Mouse (Mus musculus) kidney, embryonic 16.5 days (tissue): ENCODE results near the gene 1110032A03Rik. TPM values are rescaled to one million over a fixed set of nuclear protein-coding genes. Genes with fewer than 3 reads are reported as not detected.

ENCODE experiments used
- ATAC-seq: fragments of 200-750 bp; cut with Nextera tagmentation; 2 replicates; pipeline ENCODE4 v1.8.0; 2017; ENCODE audit warnings: moderate TSS enrichment; ENCODE audit not compliant: low FRiP score, low TSS enrichment
- H3K27ac ChIP-seq: fragments of 300-500 bp; sonication (generic); 2 replicates; pipeline ENCODE4 v1.5.1; 2014; ENCODE audit warnings: low read length
- H3K27me3 ChIP-seq: fragments of 300-500 bp; sonication (generic); 2 replicates; pipeline ENCODE4 v1.6.1; 2014; ENCODE audit warnings: low read length, control low read depth, mixed read lengths; ENCODE audit not compliant: insufficient read depth
- H3K36me3 ChIP-seq: fragments of 300-500 bp; sonication (generic); 2 replicates; pipeline ENCODE4 v1.6.1; 2014; ENCODE audit warnings: low read length, control low read depth, mixed read lengths; ENCODE audit not compliant: insufficient read depth
- H3K4me1 ChIP-seq: fragments of 300-500 bp; sonication (generic); 2 replicates; pipeline ENCODE4 v1.6.1; 2014; ENCODE audit warnings: low read length, control low read depth, mixed read lengths; ENCODE audit not compliant: insufficient read depth
- H3K4me2 ChIP-seq: fragments of 300-500 bp; sonication (generic); replicated peaks from 2 replicates; pipeline ENCODE4 v1.6.1; 2014; ENCODE audit warnings: low read depth, low read length
- H3K4me3 ChIP-seq: fragments of 300-500 bp; sonication (generic); 2 replicates; pipeline ENCODE4 v1.5.1; 2014; ENCODE audit warnings: mild to moderate bottlenecking, low read length
- H3K9ac ChIP-seq: fragments of 300-500 bp; sonication (generic); replicated peaks from 2 replicates; pipeline ENCODE4 v1.6.1; 2014; ENCODE audit warnings: low read length
- H3K9me3 ChIP-seq: fragments of 300-500 bp; sonication (generic); 2 replicates; pipeline ENCODE4 v1.6.1; 2016; ENCODE audit warnings: low read length, control low read depth
- WGBS: fragments of 180-500 bp; shearing (Covaris S2); extraction: QIAGEN DNeasy Blood & Tissue Kit; methylation state at CpG from one replicate; pipeline ENCODE4 v1.1.7; 2014; 5-methylcytosine and 5-hydroxymethylcytosine counted together
- polyA plus RNA-seq: library from polyadenylated mRNA; unstranded; fragments of >200 nt; fragmentation: Nextera tagmentation; extraction: Ambion mirVana; gene quantifications from 2 replicates; pipeline ENCODE4 v1.2.1, GENCODE M21; 2015

Gene 1110032A03Rik
- polyA plus RNA-seq: 33.1 and 40.4 TPM in 2 replicates

GRCm38 (mm10) chr9:50774991-50775612 lies at the start of gene 1110032A03Rik, which contains the start of gene Alg9:
1110032A03Rik (minus strand) TSS chr9:50775520.
Alg9 (plus strand) TSS chr9:50775019.
- Histone ChIP-seq H3K4me1 (peaks cover 18% of the 10 kb centered on the region), H3K27me3 (no peaks in the 10 kb centered on the region), H3K4me2 (peak within 1 kb of the TSS; percentile 82), H3K9me3 (no peaks in the 10 kb centered on the region), H3K36me3 (peaks cover 16% of the 10 kb centered on the region), H3K4me3 (peak within 1 kb of the TSS; percentile 95), H3K27ac (peak within 1 kb of the TSS; percentile 84), H3K9ac (peak within 1 kb of the TSS; percentile 97)
- ATAC-seq: peak; percentile 88
- 0% methylated on average over 35 of the region's 51 CpGs for WGBS

GRCm38 (mm10) chr9:50823779-50824453 lies 48.6 kb upstream of the 1110032A03Rik start:
- H3K27me3 ChIP-seq: no peaks in the 10 kb centered on the region
- H3K4me3 ChIP-seq: no peak overlapping the region
- no peak overlapping the region for H3K4me2 ChIP-seq
- 90% methylated on average over 11 of the region's 11 CpGs for WGBS
- H3K27ac ChIP-seq: no peak overlapping the region
- no peak for ATAC-seq
- H3K36me3 ChIP-seq: peaks cover 18% of the 10 kb centered on the region
- no peaks in the 10 kb centered on the region for H3K9me3 ChIP-seq
- no peaks in the 10 kb centered on the region for H3K4me1 ChIP-seq
- H3K9ac ChIP-seq: no peak overlapping the region

GRCm38 (mm10) chr9:50822216-50822615 lies 46.9 kb upstream of the 1110032A03Rik start:
- Histone ChIP-seq H3K27ac (no peak overlapping the region), H3K4me3 (no peak overlapping the region), H3K9me3 (no peaks in the 10 kb centered on the region), H3K4me2 (no peak overlapping the region), H3K9ac (no peak overlapping the region), H3K27me3 (no peaks in the 10 kb centered on the region), H3K36me3 (peaks cover 18% of the 10 kb centered on the region), H3K4me1 (no peaks in the 10 kb centered on the region)
- WGBS: 95% methylated on average over 5 of the region's 5 CpGs
- ATAC-seq: no peak

GRCm38 (mm10) chr9:50821651-50822050 lies 46.3 kb upstream of the 1110032A03Rik start:
- no peak overlapping the region for H3K9ac ChIP-seq
- H3K4me2 ChIP-seq: no peak overlapping the region
- no peaks in the 10 kb centered on the region for H3K9me3 ChIP-seq
- no peak for ATAC-seq
- H3K27ac ChIP-seq: no peak overlapping the region
- H3K27me3 ChIP-seq: no peaks in the 10 kb centered on the region
- WGBS: 97% methylated on average over 6 of the region's 6 CpGs
- peaks cover 22% of the 10 kb centered on the region for H3K36me3 ChIP-seq
- no peak overlapping the region for H3K4me3 ChIP-seq
- no peaks in the 10 kb centered on the region for H3K4me1 ChIP-seq

GRCm38 (mm10) chr9:50819716-50820115 lies 44.4 kb upstream of the 1110032A03Rik start:
- peaks cover 27% of the 10 kb centered on the region for H3K36me3 ChIP-seq
- ATAC-seq: no peak
- WGBS: 90% methylated on average over 6 of the region's 6 CpGs
- H3K9me3 ChIP-seq: no peaks in the 10 kb centered on the region
- H3K27ac ChIP-seq: no peak overlapping the region
- H3K9ac ChIP-seq: no peak overlapping the region
- H3K4me1 ChIP-seq: no peaks in the 10 kb centered on the region
- no peaks in the 10 kb centered on the region for H3K27me3 ChIP-seq
- no peak overlapping the region for H3K4me2 ChIP-seq
- H3K4me3 ChIP-seq: no peak overlapping the region

GRCm38 (mm10) chr9:50818050-50818449 lies 42.7 kb upstream of the 1110032A03Rik start:
- 90% methylated on average over 6 of the region's 6 CpGs for WGBS
- H3K9ac ChIP-seq: no peak overlapping the region
- no peaks in the 10 kb centered on the region for H3K4me1 ChIP-seq
- H3K36me3 ChIP-seq: peaks cover 33% of the 10 kb centered on the region
- no peaks in the 10 kb centered on the region for H3K27me3 ChIP-seq
- H3K9me3 ChIP-seq: no peaks in the 10 kb centered on the region
- no peak overlapping the region for H3K4me2 ChIP-seq
- ATAC-seq: no peak
- no peak overlapping the region for H3K4me3 ChIP-seq
- no peak overlapping the region for H3K27ac ChIP-seq

GRCm38 (mm10) chr9:50816512-50816911 lies 41.2 kb upstream of the 1110032A03Rik start:
- no peaks in the 10 kb centered on the region for H3K27me3 ChIP-seq
- WGBS: 100% methylated on average over 1 of the region's 1 CpGs
- ATAC-seq: no peak
- no peak overlapping the region for H3K4me3 ChIP-seq
- peaks cover 33% of the 10 kb centered on the region for H3K36me3 ChIP-seq
- H3K4me1 ChIP-seq: no peaks in the 10 kb centered on the region
- H3K27ac ChIP-seq: no peak overlapping the region
- H3K9ac ChIP-seq: no peak overlapping the region
- no peak overlapping the region for H3K4me2 ChIP-seq
- H3K9me3 ChIP-seq: no peaks in the 10 kb centered on the region

GRCm38 (mm10) chr9:50815666-50816065 lies 40.3 kb upstream of the 1110032A03Rik start:
- Histone ChIP-seq H3K27ac (no peak overlapping the region), H3K36me3 (peaks cover 33% of the 10 kb centered on the region), H3K27me3 (no peaks in the 10 kb centered on the region), H3K4me3 (no peak overlapping the region), H3K9ac (no peak overlapping the region), H3K9me3 (no peaks in the 10 kb centered on the region), H3K4me1 (no peaks in the 10 kb centered on the region), H3K4me2 (no peak overlapping the region)
- no peak for ATAC-seq
- 99% methylated on average over 4 of the region's 4 CpGs for WGBS

- H3K9ac ChIP-seq: no peak overlapping the region
- H3K27ac ChIP-seq: no peak overlapping the region
- no peak overlapping the region for H3K4me3 ChIP-seq
- no peak overlapping the region for H3K4me2 ChIP-seq
- no peaks in the 10 kb centered on the region for H3K4me1 ChIP-seq
- no peak for ATAC-seq
- 99% methylated on average over 5 of the region's 5 CpGs for WGBS
- H3K36me3 ChIP-seq: peaks cover 40% of the 10 kb centered on the region
- no peaks in the 10 kb centered on the region for H3K27me3 ChIP-seq
- no peaks in the 10 kb centered on the region for H3K9me3 ChIP-seq
Measured at GRCm38 (mm10) chr9:50813796-50814195, 38.5 kb upstream of the 1110032A03Rik start.

GRCm38 (mm10) chr9:50811746-50812145 lies 36.4 kb upstream of the 1110032A03Rik start:
- Histone ChIP-seq H3K4me3 (no peak overlapping the region), H3K36me3 (peaks cover 46% of the 10 kb centered on the region), H3K4me1 (no peaks in the 10 kb centered on the region), H3K9me3 (no peaks in the 10 kb centered on the region), H3K9ac (no peak overlapping the region), H3K27me3 (no peaks in the 10 kb centered on the region), H3K27ac (no peak overlapping the region), H3K4me2 (no peak overlapping the region)
- 83% methylated on average over 2 of the region's 2 CpGs for WGBS
- no peak for ATAC-seq
